Mouse (Mus musculus): ENCODE measurements at regions not wholly inside any gene's neighbourhood (a gene's known extent, or its start where the extent isn't known, plus 50 kb on each side); places are given as distances from the start of the nearest gene placed in this dataset.

- TF ChIP-seq CTCF (IDR thresholded peaks at IDR 0.05; ENCODE audit: borderline replicate concordance, insufficient read depth, low read depth, low read length) (no peak), POLR2A (IDR thresholded peaks at IDR 0.05; ENCODE audit: borderline replicate concordance, insufficient read depth, low read length) (no peak)
These were observed 422.9 kb downstream of the Tshz3 start for GRCm38 (mm10) chr7:37120776-37121175.

Data from cerebellum, adult 2 months (tissue).